Mouse (Mus musculus) kidney, postnatal 25 days (tissue): ENCODE results near the gene A730061H03Rik.

ENCODE experiments used
- DNase-seq, 2 experiments: peaks; one replicate each; pipeline ENCODE4 v3.0.0; 2021; ENCODE audit warnings: mixed read lengths in 2 of 2

Gene A730061H03Rik

DNA sequence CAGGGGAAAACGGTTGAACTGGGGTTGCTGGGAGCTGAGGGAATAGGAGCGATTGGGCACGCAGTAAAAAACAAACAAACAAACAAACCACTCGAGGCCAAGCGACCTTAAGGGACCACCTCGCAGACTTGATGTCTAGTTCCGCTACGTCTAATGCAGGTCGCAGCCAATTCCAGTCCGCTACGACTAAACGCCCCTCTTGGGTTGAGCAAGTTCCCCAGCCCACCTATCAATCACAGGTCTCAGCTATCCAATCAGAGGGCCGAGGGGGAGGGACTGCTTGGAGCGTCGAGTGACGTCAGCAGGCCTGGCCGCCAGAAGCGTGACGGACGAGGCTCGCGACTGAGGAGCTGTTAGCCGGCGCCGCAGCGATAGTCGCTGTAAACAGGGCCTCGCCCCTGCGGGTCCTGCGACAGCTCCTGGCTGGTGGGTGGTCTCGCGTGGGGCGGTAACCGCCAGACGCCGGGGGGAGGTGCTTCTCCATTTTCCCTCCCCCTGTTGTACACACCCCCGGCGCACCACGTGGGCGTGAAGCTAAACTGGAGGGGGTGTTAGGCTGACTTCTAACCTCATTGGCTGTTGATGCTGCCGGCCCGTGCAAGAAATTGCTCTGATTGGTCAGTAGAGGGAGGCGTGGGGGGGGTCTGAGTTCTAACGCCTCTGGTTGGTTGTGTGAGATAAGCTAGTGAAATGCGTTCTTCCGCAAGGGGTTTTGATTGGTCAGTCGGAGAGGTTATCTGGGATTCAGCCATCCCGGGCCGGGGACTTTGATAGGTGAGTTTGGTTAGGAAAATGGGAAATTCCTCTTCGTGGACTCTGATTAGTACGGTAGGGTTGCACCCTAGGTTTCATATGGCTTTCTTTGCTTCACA, at the start of gene A730061H03Rik:
TSS of gene A730061H03Rik (minus strand) at position 205 of the 872 bp plus-strand sequence.
- DNase-seq: peak; percentile 99 to 100

GRCm38 (mm10) chr14:55608339-55608738, 48.1 kb upstream of the A730061H03Rik start:
- DNase-seq: peak in 1 of 2 experiments; percentile 34

- no peak for DNase-seq
Measured at GRCm38 (mm10) chr14:55605743-55606459, 45.7 kb upstream of the A730061H03Rik start.

DNA sequence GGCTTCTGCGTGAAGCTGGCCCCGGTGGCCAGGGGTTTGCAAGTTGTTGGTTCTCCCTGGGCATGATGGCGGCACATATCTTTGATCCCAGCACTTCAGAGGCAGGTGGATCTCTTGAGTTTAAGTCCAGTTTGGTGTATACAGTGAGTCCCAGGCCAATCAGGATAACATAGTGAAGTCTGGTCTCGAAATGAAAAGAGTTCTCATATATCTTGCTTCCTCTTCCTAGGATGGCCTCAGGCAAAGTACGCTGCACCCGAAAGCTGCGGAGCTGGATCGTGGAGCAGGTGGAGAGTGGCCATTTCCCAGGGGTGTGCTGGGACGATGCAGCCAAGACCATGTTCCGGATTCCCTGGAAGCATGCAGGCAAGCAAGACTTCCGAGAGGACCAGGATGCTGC, 44.6 kb upstream of the A730061H03Rik start:
- peak in 1 of 2 experiments; percentile 36 for DNase-seq

- DNase-seq: peak; percentile 96
Measured at GRCm38 (mm10) chr14:55603633-55604576, 43.7 kb upstream of the A730061H03Rik start.

- no peak for DNase-seq
Measured at GRCm38 (mm10) chr14:55603271-55603632, 43.0 kb upstream of the A730061H03Rik start, which contains the start of gene Irf9. Irf9 (plus strand) TSS chr14:55603571.

DNA sequence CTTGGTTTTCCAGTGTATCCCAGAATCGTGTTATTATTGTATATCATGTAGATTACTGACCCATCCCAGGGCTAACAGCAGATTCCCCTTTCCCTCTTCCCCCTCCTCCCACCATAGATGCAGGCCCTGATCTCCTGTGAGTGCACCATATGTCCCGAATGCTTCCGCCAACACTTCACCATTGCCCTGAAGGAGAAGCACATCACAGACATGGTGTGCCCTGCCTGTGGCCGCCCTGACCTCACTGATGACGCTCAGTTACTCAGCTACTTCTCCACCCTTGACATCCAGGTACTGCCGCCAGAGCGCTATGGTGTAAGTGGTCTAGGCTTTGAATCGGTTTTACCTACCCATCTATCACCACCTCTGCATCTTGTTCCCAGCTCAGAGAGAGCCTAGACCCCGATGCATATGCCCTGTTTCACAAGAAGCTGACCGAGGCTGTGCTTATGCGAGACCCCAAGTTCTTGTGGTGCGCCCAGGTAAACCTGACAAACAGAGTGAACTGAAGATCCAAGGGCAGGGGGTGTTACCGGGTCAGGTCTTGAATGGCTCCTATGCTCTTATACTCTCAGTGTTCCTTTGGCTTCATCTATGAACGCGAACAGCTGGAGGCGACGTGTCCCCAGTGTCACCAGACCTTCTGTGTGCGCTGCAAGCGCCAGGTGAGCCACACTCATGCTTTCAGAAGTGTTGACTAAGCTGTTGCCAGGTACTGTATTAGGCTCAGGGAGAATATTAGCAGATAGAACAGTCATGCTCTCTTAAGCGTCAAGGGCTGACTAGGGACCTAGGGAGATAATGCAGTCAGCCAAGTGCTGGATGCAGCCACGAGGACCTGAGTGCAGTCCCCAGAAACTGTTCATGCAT, 38.5 kb upstream of the A730061H03Rik start:
- no peak for DNase-seq

DNA sequence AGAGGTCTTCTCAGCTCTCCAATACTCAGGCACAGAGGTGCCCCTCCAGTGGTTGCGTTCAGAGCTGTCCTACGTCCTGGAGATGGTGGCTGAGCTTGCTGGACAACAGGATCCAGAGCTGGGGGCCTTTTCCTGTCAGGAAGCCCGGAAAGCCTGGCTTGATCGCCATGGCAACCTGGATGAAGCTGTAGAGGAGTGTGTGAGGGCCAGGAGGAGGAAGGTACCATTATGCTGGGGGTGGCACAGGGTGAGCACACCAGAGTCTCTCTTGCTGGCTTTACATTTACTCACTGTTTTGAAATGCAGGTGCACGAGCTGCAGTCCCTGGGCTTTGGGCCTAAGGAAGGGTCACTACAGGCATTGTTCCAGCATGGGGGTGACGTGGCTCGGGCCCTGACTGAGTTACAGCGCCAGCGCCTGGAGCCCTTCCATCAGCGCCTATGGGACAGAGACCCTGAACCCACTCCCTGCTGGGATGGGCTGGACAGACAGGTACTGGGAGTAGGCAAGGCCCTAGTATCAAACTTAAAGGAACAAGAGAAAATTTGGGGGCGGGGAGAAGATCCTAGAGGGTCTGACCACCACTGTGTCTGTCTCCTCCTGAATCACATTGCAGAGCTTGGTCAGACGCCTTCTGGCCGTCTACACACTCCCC, 36.0 kb upstream of the A730061H03Rik start:
- peak; percentile 28 to 57 for DNase-seq

GRCm38 (mm10) chr14:55592226-55592625, 32.0 kb upstream of the A730061H03Rik start:
- peak; percentile 15 to 56 for DNase-seq

GRCm38 (mm10) chr14:55591331-55591891, 31.2 kb upstream of the A730061H03Rik start, which contains the start of gene Rnf31:
Rnf31 (plus strand) TSS chr14:55591708.
- DNase-seq: peak; percentile 97 to 99

DNA sequence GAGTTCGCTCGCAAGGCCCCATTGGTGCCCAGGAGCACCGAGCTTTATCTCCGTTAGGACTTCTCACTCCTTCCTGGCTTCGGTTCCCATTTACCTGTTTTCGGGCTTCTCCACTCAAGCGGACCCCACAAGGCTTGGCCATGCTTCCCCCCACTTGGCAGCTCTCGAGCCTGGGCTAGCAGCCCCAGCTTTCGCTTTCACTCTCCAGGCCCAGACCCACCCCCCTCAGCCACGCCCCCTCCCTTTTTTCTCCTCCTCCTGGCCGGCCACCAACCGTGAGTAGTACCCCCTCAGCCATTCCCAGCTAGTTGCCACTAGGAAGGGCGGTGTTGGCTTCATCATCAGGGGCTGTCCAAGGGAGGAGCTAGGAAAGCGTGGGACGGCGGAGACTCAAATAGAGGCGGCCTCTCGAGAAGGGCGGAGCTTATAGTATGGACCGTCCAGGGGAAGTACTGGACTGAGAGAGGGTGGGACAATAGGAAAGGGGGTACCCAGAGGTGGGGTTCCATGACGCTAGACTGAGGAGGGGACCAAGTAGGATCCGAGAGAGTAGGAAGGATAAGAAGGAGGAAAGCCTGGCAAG, 30.6 kb upstream of the A730061H03Rik start, which contains the start of gene Psme2:
TSS of gene Psme2 (minus strand) at position 366 of the 583 bp plus-strand sequence.
- peak; percentile 96 to 98 for DNase-seq

GRCm38 (mm10) chr14:55589771-55590448, 29.7 kb upstream of the A730061H03Rik start:
- no peak for DNase-seq

DNA sequence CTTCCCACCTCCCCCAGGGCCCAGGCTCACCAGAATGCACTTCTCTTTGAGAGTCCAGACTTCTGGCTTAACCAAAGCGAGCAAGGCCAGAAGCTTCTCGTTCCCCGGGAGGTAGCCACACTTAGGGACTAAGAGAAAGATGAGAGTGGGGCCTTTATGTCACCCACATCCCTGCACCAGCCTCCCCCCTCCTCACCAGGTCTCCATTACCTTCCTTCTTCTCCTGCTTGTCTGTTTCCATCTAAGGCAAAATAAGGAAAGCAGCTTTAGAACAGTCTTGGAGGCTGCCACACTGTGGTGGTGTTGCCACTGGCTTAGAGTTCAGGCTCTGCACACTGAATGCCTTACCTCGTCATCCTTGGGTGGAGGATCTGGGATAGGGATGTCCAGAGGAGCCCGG, 29.1 kb upstream of the A730061H03Rik start:
- DNase-seq: no peak

DNA sequence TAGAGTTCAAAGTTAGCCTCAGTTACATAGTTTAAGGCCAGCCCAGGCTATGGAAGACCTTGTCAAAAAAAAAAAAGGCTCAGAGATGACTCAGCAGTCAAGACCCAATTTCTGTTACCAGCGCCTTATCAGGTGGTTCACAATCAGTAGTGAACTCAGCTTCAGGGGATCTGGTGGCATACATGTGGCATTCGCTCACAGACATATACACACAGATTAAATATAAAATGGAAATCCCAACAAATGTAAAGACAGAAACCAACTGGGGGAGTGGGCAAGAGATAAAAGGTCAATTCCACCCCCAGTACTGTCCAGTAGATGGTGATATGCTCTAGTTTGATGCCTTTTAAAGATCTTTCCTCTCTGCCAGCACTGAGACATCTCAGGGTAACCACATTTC, 25.9 kb upstream of the A730061H03Rik start:
- no peak for DNase-seq

DNA sequence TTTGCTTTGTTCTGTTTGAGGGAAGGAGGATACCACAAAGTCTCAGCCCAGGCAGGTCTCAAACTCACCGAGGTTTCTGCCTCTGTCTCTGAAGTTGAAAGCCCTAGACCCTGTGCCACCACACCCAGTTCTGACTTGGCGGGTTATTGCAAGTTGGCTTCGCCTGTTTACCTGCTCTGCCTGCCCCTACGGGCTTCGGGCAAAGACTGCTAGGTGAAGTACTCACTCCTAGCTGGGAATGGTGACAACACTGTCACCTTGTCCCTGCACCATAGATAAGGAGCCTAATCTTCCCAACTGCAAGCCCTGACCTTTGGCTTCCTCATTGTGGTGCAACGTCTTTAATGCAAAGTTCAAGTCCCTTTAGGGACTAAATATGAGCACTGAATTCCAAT, 25.4 kb upstream of the A730061H03Rik start:
- no peak for DNase-seq

DNA sequence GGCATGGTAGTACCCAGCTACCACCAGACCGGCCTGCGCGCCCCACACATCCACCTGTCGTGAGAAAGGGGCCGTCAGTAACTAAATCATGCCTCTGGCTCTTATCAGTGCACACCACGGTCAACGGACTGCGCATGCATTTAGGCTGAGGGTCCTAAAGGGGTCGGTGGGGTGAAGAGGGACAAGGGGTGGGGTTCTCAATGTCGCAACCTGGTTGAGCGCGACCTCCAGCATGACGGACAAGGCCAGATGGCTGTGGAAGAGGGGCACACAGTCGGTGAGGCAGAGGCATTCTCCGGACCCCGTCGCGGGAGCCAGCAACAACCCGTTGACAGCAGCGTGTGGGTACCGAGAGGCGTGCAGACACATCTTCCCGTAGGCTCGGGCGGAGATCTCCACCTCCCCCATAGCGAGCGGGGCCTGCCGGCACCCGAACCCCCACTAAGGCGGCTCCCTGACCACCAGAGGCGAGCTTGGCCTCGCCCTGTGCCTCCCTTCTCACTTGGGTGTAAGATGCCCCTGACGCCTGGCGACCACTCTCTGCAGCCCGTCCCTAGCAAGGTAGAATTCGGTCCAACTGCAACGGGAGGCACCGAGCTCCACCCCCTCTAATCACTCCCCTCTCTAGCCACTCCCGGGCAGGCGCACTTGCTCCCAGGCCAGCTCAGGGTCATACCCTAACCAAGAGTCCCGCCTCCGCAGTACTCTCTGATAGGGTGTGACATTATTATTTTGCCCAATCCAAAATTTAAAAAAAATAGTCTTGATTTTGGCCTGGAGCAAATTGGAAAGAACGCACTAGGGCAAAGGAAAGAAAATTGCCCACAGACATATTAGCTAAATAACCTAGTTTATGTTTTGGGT, 24.7 kb upstream of the A730061H03Rik start, which contains the start of gene Emc9:
TSS of gene Emc9 (minus strand) at position 601 of the 864 bp plus-strand sequence.
- DNase-seq: peak; percentile 84 to 93

GRCm38 (mm10) chr14:55584303-55584701, 24.1 kb upstream of the A730061H03Rik start:
- no peak for DNase-seq

DNA sequence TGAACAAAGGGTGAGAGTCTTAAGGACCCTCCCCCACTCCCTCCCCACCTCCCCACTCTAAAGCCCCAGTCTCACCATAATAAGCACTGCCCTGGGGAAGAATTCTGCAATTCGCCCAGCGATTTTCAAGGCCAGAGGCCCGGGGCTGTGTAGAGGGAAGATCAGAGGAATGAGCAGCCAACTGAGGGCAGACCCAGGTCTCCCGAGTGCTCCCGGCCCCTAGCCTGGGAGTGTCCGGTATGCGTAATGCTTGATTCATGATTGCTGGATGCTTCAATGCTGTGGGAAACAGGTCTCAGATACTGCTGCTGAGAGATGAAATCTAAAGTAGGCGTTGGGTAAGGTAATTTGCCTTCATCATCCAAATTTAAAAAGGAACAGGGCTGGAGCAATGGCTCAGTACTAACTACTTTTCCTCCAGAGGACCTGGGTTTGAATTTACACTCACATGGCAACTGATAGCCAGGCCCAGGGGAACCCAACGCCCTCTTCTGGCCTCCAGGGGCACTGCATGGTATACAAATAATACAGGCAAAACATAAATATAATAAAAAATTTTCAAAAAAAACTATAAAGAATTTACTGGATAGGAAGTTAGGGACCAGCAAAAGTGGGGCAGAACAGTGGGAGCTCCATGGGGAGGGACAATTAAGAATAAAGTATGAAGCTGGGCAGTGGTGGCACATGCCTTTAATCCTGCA, 21.9 kb upstream of the A730061H03Rik start:
- DNase-seq: no peak
